Mouse (Mus musculus) right cerebral cortex, postnatal 10 days (tissue): ENCODE data around the gene Gucy1b2.

Experiments used
- DNase-seq, 2 experiments: peaks; one replicate each; pipeline ENCODE4 v3.0.0; 2021; ENCODE audit warnings: low spot score in 2 of 2

The Gucy1b2 gene

DNA sequence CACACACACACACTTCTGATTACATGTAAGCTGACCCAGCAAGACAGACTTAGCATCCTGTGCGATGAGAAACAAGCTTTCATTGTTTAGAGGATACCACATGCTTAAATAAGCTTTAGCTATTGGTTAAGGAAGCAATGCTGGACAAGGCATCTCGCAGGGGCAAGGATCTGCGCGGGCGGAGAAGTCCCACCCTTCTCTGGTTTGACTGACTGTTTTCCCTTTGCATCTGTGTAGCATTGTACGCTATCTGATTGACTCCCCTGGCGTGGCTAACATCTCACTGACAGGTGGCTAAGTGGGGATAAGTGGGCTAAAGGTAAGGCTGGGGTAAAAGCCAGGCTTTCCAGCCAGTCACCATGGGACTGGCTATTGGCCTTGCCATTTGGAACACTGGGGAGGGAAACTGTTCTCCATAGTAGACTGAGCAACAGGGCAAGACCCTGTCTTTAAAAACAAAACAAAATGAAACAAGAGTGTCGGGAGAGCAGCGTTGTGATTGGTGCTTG lies at the start of gene Gucy1b2:
Gucy1b2 (minus strand) TSS at position 51 of the 509 bp plus-strand sequence.
- DNase-seq = no peak

DNA sequence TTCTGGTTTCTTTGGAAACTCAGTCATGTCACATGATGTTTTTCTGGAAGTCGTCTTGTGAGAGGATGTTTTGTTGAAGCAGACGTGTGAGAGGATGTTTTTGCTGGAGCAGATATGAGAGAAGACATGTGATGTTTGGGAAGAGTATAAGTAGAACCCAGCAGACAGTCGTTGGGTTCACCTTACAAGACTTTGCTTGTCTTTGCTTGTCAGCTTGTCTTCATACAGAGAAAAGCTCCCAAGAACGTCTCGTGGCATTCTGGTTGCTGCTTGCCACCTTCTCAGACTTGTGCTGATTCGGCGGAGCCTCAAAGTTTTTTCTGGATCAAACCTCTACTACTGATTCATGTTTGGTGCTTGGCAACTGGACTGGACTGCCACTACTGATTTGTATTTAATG lies 41.3 kb upstream of the Gucy1b2 start:
- DNase-seq = peak in 1 of 2 experiments; percentile 26

- no peak for DNase-seq
Observed at GRCm38 (mm10) chr14:62496501-62496900, 40.4 kb upstream of the Gucy1b2 start.

DNA sequence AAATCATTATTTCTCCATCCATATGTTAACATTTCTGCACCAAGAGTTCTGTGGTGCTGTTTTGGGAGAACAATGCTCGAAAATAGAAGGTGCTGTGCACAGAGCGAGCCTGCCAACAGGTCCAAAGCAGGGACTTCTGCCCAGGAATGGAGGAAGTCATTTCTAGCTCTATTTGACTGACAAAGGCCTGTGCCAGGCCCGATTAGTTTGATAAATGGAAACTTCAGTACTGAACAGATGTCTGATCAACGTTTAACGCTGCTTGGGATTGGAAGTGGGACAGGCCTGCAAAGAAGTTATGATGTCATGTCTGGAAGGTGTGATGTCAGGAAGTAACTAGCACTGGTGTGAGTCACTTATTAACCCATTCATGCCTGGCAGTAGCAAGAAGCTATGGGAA lies 37.4 kb upstream of the Gucy1b2 start:
- no peak for DNase-seq

DNA sequence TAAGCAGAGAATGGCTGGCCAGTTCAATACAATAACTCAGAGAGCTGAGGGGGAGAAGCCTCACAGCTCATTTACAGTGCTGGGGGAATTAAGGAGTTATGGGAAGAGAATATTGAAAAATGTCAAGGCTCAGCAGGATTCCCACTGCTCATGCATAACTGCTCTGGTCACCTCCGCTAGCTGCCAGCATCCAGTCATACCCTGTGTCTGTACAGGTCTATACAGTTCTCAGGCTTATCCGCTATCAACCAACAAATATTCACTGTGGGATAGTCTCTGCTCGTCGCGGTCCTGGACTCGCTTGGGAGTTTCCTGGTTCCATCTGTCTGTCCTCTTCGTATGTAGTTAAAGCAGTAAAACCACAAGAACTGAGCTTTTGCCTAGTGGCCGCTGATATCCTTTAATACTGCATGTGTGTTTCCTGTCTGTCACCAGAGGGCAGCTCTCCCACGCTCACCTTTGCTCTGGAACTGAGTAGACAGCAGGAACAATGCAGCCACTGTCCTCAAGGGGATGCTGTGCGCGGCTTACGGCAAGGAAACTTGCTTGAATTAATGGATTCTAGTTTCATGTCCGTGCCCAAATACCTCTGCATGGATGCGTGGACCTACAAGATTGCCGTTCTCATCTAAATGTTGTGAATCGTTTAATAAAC lies 36.2 kb upstream of the Gucy1b2 start:
- peak; percentile 88 to 89 for DNase-seq

DNA sequence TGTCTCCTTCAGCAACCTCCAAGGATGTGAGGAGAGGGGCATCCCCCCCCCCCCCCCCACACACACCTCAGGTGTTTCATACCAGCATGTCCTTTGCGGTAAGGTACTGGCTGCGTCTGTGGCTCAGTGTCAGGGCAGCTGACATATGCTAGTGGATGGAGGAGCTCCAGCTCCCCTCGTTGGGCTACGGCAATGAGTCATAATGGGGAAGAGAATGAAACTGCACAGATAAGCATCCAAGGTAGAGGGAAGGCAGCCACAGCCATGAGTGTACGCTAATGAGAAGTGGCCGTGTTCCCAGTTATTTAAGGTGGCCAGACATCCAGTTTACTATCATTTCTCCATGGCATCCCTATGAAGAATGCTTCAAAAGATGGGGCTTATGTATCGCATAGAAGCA lies 32.2 kb upstream of the Gucy1b2 start:
- no peak for DNase-seq

- no peak for DNase-seq
Observed at GRCm38 (mm10) chr14:62481381-62481780, 25.3 kb upstream of the Gucy1b2 start.

GRCm38 (mm10) chr14:62479395-62479794 lies 23.3 kb upstream of the Gucy1b2 start:
- no peak for DNase-seq

DNA sequence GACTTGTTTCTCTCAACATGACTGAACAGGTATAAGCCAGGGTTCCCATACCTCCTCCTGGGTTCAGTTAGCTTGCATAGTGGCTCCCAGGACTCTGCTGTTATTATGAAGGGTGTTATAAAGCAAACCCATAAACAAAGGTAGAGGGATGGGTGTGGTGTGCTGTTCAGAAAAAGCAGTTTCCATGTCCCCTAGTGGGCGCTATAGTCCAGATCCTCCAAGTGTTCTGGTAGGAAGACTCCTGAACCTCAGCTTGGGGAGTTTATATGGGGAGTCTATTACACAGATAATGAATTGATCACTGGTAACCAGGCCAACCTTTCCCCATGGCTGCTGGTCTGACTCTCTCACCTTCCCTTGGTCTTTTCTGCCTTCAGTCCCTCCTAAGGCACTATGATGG lies 18.4 kb upstream of the Gucy1b2 start:
- DNase-seq = no peak

- no peak for DNase-seq
Observed at GRCm38 (mm10) chr14:62472061-62472460, 16.0 kb upstream of the Gucy1b2 start.

DNA sequence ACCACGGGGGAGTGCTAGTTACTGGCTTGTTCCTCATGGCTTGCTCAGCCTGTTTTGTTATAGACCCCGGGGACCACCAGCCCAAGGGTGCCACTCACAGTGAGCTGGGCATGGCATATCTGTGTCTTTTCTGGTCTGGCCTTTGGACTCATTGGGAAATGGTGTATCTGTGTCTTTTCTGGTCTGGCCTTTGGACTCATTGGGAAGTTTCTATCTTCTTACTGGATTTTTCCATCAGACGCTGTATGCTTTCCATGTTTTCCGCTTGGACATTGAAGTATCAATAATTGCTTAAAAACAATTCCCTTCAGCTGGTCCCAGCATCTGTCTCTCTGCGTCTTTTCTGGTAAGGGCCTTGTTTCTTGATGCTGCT lies 12.7 kb upstream of the Gucy1b2 start:
- DNase-seq = no peak

GRCm38 (mm10) chr14:62468119-62468752 lies 12.1 kb upstream of the Gucy1b2 start:
- no peak for DNase-seq

- no peak for DNase-seq
Observed at GRCm38 (mm10) chr14:62464966-62465365, 8.9 kb upstream of the Gucy1b2 start.

DNA sequence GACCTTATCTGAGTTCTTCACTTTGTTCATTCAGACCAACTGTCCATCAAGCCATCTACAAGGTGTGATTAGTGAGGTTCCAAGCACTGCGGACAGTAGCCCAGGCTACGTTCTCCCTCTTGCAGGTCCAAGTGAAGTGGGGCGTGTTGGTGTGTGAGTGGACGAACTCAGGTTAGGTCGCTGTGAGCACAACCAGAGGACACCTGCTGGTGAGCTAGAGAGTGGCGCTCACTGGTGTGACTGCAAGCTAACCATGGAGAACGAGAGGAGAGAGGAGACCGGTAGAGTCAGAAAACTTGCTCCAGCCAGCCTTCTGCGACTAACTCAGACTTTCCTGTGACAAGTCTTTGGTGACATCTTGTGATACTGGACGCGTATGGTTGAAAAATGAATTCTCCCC lies 3.5 kb upstream of the Gucy1b2 start:
- no peak for DNase-seq

- DNase-seq = peak; percentile 92 to 95
Observed at GRCm38 (mm10) chr14:62457420-62458181, 1.5 kb upstream of the Gucy1b2 start.

GRCm38 (mm10) chr14:62455570-62455879 lies 564 bp downstream of the Gucy1b2 start:
- no peak for DNase-seq

GRCm38 (mm10) chr14:62454760-62455569 lies 1.1 kb downstream of the Gucy1b2 start:
- no peak for DNase-seq

- DNase-seq = no peak
Observed at GRCm38 (mm10) chr14:62454136-62454535, 2.0 kb downstream of the Gucy1b2 start.

DNA sequence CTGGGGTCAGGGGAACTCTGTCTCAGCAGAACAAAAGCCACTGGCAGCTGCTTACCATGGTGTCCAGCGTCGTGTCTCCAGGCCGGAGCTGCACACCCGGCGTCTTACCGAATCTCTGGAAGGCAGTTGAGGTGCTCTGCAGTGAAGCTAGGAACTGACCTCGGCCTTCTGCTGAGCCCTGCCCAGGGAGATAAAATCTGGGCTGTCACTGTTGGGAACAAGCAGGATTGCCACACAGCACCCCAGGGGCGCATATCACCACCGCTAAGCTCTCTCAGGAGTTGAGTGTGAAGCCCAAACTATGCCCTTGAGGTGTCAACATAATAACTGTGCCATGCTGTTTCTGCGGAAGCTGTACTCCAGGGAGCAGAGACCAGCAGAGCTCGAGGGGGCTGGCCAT lies 2.8 kb downstream of the Gucy1b2 start:
- no peak for DNase-seq

GRCm38 (mm10) chr14:62450706-62451105 lies 5.4 kb downstream of the Gucy1b2 start:
- DNase-seq = no peak

DNA sequence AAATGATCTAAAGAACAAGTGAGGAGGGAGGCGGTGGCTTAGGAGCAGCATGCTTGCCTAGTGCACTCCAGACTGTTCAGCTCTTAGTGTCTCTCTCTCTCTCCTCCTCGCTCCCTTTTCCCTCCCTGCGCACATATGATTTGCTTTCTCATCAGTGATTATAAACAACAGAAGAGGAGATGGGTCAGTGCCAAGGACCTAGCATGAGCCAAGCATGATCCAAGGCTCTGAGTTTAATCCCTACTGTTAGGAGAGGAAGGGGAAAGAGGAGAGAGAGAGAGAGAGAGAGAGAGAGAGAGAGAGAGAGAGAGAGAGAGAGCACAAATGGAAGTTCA lies 8.9 kb downstream of the Gucy1b2 start:
- no peak for DNase-seq
